Mouse (Mus musculus) urinary bladder, postnatal 14 days (tissue): ENCODE data around the gene Kank4.
"Not testable (repeated sequence)": the region's sequence is repeated elsewhere in the genome, so short reads cannot be mapped to it uniquely, and the experiment has no call there.

Experiments used
- DNase-seq: peaks from one replicate; pipeline ENCODE4 v3.0.0; 2021; ENCODE audit warnings: low spot score

Gene Kank4

DNA sequence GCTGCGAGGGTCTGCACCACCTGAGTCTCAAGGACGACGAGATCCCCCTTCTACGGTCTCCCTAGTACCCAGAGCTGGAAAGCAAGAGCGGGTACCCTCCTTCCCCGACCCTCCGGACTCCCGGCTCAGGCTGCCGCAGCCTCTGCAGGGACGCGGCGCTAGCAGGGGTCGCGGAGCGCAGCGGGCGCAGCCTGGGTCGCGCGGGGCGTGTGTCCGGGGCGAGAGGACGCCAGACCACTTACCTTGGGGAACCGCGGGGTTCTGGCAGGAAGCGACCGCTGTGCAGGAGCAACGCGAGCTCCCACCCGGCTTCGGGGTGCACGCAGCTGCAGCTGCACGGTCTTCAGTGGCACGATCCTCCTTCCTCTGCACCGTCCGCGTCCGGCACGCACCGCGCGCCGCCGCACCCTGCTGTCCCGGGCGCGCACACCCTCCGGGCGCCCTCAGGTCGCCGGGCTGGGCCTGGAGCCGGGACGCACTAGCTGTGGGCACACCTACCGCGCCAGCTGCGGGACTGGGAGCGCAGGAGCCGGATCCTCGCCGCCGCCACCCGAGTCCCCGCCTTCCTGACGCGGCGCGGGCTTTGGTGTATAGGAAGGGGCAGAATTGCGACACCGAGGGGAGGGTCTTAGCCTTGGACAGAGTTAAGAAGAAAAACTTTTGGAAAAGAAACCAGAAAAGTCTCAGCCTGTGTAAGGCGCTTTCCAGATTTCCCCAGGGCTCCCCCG is at the start of gene Kank4:
Gene Kank4 (minus strand): TSS at position 354 of the 728 bp plus-strand sequence.
- peak; percentile 59 for DNase-seq

DNA sequence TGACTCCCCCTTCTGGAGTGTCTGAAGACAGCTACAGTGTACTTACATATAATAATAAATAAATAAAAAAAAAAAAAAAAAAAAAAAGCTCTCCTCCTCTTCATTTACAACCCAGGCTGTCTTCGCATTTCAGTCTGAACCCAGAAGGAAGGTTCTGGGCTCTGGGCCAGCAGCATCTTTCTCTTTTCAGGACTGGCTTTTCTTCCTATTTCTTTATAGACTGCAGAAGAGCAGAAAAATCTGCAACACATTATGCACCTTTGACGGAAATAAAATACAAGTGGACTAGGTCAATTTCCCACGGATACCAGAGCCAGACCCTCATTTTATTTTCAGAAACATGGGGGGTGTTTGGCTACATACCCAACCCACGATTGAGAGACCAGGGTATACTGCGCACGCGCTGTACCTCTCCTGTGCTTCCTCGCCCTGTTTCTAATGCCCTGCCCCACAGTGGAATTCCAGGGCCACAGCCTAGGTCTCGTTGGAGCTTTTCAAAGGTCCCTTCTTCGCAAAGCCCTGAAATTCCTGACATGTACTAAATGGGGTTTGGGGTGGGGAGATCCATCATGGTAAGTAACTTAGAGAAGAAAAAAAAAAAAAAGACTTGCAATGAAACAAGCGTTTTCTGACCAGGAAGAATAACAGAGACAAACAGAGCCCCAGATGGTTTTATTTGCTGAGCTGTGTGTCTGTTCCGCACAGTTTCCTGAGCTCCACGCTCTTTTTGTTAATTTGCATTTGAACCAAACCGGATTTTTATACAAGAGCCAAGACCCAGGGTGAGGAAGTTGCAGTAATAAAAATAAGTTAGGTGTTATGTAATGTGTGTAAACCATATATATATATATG is 48.3 kb upstream of the Kank4 start:
- no peak for DNase-seq

DNA sequence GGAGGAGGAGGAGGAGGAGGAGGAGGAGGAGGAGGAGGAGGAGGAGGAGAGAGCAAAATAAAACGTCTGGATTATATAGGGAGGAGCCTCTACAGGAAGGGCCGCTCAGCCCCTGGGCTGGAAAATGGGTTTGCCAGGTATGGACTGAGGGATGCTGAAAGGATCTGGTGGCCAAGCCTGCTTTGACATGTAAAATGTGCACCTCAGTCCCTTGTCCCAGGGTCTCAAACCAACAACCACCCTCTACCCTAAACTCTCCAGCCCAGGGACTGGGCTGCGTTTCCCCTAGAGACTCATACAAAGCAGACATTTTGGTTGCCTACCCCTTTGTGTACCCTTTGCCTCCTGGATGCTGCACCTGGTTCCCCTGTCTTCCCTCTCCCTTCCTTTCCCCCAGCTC is 47.2 kb upstream of the Kank4 start:
- DNase-seq: no peak

DNA sequence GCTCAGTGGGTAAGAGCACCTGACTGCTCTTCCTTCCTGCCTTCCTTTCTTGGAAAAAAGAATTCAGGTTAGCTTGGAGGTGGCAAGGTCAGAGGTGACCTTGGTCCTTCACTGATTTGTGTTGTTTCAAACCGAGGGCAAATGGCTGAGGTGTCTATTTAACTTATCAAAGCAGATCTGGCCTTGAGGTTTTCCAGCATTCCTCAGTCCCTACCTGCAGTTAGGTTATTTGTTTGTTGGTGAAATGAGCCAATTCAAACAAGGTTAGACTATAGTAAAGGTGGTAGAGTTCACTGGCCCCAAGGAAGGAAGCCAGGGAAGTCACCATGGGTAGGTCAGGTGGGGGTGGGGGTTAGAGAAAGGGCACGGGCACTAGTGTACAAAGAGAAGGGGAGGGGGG is 46.8 kb upstream of the Kank4 start:
- no peak for DNase-seq

DNA sequence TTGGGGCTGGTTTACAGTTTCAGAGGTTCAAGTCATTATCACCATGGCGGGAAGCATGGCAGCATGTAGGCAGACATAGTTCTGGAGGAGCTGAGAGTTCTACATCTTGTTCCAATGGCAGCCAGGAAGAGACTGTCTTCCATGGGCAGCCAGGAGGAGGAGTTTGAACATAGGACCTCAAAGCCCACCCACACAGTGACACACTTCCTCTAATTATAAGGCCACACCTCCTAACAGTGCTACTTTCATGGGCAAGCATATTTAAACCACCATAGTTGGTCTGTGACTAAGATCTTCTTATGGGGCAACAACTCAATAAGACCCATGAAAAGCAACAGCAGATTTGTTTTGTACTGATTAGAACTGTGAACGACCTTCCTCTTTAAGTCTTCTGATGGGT is 46.1 kb upstream of the Kank4 start:
- no peak for DNase-seq

DNA sequence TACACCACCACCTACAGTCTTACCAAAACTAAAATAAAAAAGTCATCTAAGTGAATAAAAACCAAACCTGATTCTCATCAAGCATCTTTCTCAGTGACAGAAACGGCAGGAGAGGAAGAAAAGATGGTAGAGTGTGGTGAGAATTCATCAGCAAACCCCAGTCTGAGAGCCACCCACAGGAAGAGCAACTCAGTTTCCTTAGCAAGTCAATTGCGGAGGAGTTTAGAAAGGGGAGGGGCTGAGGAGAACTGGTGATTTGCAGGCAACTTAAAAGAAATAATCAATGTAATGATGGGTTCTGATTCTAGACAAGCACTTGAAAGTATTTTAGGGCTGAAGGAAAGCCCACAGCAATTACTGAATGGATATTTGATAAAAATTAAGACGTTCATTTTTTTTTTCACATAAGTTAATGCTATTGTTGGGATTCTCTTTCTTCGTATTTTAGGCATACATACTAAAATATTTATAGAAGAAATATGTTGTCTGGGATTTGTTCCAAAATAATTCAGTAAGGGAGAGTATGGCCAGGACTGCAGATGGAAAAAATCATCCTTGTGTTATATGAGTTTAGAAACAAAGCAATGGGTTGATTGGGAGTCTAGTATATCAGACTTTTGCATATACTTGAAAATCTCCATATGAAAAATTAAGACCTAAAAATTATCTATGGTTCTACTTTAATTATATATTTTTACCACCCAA is 41.0 kb upstream of the Kank4 start:
- no peak for DNase-seq

DNA sequence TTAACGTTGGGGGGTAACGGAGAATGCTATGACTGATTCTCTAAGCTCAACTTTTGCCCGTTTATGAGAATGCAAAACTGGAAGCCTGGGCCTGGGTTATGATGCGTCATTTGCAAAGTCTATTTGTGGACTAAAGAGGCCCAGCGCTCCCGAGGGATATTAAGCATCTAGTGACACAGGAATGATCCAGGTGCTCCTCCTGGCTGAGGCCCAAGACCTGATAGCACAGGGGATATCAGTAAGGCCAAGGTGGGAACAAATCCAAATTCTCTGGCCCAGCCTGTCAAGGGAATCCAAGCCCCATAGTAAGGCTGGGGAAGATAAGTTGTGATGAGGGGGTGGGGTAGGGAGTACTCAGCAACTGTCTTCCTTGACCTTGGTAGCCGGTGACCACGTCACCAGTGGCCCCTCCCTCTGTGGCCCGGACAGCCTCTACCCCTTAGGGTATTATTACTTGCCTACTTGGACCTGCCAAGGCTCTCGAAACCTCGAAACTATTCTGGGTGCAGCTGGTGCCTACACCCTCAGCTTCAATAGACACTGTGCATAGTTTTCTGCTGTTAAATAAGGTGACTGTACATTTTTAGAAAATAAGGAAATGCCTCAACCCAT is 39.8 kb upstream of the Kank4 start:
- DNase-seq: no peak

DNA sequence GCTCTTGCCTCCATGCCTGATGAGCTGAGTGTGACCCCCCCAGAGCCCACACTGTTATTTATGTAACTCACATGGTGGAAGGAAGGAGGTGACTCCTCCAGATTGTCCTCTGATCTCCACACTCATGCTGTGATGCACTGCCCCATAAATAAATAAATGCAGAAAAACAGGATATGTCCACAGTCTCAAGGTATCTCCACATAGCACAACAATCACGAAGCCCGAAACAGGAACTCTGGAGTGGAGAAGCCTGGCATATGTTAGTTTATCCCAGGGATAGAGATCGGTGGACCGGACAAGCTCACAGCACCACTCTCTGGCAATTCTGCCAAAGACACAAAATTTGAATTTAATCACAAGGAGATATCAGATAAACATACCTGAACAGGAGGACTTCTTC is 36.6 kb upstream of the Kank4 start:
- no peak for DNase-seq

DNA sequence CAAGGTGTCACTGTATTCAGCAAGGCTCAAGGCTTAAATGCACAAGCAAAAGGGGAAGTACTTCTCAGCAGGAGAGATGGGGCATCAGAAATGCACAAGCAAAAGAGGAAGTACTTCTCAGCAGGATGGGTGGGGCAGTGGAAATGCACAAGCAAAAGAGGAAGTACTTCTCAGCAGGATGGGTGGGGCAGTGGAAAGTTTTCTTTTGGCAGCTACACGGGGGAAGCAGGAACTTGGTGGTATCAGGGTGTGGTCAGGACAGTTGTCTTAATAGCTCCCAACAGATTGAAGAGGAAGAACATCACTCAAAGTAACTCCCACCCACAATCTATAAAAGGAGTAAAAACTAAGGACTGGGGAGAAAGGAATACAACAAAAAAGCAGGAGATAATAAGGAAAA is 33.1 kb upstream of the Kank4 start:
- not testable (repeated sequence) for DNase-seq

DNA sequence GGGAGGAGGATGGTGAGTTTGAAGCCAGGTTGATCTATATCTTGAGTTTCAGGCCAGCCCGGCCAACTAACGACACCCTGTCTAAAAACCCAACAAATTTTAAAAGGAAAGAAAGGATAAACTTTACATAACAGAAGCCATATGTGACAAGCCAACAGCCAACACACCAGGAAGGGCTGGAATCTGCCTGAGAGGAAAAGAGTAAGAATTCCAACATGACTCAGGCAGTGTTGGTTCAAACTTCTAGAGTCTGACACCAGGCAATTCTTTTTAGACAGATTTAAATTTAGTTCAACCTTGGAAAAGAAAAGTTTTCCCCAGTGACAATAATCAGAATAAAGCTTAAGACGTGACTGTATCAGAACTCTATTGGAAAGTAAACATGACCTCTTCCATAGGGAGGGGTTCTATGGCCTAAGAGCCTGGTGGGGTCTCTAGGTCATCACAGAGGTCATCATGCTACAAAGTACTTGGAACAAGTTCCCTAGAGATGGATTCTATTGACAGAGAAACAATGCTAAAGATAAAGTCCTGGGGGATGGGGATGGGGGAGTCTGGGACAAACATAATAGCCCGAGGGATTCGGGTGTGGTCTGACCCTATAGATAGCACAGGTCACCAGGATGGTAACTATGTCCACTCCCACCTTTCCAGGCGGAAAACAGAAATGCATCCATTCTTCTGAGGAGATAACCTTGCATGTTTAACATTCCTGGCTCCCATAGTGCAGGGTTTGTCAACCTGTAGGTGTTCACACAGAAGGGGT is 30.0 kb upstream of the Kank4 start:
- DNase-seq: no peak

DNA sequence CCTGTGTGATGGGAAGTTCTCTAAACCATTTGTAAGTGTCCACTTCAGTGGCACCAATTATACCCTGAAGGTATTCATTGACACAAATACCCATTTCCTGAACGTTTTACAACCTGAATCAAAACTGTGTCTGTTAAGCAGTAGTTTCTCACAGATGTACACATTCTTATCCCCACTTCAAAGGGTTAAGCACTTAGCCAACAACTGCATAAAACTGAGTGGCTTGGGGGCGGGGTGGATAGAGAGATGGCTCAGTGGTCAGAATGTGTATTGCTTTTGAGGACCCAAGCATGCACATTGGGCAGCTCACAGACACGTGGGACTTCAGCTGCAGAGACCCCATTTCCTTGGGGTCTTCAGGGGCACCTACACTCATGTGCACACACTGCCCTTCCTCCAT is 29.1 kb upstream of the Kank4 start:
- DNase-seq: no peak

DNA sequence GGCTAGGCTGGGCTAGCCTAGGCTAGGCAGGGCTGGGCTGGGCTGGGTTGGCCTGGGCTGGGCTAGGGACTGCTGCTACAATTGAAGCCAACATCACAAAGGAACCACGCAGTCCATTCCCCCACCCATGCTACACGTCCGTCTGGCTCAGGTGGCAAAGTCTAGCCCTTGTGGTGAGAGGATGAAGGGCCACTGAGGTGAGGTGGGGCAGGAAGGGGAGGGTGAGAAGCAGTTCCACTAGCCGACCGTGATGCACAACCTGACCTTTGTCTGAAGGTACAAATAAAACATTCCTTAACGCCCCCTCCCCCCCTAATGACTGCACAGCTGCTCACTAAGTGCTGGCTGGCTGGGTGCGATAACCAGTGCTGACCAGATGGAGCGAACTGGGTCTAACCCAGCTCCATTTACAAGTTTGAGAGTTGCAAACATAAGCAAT is 28.4 kb upstream of the Kank4 start:
- DNase-seq: no peak

DNA sequence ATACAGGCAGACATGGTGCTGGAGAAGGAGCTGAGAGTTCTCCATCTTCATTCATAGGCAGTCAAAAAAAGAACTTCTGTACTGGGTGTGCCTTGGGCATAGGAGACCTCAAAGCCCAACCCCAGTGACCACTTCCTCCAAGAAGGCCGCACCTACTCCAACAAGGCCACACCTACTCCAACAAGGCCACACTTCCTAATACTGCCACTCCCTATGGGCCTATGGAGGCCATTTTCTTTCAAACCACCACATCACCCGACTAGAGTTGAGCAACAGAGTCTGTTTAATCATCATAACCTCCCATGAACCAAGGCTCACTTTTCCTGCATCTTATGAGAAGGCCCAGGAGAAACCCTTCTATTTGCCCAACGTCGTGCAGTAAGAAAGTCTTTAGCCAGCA is 27.9 kb upstream of the Kank4 start:
- no peak for DNase-seq

DNA sequence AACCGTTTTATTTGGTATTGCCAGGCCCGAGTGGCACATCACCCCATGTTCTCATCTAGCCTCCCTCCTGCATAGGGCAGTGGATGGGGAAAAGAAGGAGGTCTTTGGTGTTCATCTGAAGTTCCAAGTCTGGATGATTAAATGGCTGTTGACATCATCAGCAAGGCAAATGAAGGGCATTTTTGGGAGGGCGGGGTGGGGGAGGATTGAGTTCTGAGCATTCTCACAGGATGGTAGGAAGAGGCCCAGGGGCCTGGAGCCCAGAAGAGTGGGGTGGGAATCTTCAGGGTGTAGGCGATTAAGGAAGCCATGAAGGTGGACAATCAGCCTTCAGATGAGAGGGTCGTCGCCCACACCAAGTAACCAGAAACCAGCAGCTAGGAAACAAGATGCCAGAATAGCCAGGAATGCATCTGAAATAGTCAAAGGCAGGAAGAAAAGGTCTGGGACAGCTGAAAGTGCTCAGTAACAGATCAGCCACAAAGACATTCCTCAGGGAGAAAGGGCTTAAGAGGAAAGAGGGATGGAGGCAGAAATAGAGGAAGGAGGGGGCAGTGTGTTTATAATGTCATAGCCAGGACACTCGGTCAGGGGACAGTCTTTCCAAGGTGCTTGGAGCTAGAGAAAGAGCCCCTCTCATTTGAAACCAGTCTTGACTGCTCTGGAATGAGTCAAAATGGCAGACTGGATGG is 26.7 kb upstream of the Kank4 start:
- DNase-seq: no peak

DNA sequence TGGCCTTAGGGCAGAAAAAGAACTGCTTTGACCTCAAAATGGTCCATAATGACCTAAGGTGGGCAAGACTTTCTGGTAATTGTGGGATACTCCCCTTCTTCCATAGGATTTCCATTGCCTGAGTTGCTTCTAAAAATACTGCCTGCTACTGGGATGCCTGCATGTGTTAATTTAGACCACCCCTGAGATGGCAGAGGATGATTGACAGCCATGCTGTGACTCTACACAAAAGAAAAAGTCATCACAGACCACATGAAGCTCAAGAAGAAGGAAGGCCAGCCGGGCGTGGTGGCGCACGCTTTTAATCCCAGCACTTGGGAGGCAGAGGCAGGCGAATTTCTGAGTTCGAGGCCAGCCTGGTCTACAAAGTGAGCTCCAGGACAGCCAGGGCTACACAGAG is 23.9 kb upstream of the Kank4 start:
- DNase-seq: not testable (repeated sequence)

DNA sequence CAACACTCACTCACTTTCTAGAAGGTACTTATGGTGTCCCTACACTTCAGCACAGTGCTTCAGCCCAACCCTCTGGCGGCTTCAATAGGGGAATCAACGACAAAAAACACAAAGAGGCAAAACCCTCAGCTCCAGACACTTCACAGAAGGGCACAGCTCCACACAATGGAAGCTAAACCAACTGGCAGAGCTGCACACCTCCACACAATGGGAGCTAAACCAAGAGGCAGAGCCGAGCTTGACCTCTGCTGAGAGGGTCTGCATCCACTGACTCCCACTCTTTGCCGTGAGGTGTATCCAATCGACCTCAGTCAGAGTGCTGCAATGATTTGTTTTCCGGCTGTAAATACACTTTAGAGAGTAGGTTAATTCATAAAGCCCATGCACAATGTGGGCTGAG is 23.2 kb upstream of the Kank4 start:
- DNase-seq: no peak

DNA sequence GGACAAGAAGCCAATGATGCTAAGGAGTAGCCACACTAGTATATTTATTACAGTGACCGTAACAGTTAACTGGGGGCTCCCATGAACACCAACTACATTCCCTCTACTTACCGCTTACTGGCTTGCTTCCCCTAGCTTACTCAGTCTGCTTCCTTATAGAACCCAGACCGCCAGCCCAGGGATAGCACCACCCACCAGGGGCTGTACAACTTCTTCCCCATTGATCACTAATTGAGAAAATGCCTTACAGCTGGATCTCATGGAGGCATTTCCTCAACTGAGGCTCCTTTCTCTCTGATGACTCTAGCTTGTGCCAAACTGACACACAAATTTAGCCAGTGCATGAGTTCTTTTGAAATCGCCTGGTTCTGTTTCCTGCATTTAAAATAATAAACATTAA is 21.6 kb upstream of the Kank4 start:
- DNase-seq: no peak

DNA sequence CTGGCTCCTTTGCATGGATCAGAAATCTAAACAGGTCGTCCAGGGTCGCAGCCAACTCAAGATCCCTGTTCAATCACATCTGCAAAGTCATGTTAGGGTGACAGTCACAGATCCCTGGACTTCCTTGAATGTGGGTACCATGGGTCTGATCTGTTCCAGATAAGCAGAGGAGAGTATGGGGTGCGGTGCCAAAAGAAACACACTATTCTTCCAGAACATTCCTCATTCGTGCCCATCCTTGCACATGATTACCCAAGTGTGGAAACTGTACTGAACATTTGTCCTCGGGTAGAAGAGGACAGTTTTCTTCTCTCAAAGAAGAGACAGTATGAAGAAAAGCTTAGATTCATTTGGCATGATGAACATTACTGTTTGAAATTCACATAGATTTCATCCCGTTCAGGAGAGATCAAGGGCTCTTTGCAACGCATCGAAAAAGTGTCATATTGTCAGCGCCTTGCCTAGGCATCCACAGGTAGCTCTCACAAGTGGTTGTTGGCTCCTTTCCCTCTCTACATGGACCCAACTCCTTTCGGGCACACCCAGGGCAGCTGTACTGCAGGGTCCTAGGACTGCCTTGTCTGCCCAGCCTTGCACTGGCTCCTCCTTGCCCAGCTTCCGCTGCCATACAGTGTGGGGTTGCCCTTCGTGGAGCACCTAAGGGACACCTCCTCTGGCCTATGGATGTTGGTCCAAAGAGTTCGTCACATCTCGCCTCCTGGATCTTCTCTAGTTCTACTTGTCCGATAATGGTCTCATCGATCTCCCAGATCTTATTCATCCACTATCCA is 20.6 kb upstream of the Kank4 start:
- DNase-seq: no peak

DNA sequence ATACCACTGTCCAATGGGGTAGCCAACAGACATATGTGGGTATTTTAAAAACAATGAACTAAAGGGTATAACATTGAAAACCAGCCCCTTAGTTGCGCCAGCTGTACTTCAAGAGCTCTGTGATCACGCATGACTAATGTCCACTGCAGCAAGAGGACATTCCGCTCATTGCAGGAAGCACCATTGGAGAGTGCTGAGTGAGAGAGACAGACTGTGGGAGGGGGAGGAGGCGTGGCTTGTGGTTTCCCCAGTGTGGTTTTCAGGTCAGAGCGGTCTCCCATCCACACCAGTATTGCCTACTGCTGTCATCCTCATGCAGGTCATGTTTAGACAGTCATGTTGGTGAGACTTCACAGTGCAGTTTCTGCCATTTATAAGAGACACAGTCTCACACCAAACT is 19.2 kb upstream of the Kank4 start:
- no peak for DNase-seq

DNA sequence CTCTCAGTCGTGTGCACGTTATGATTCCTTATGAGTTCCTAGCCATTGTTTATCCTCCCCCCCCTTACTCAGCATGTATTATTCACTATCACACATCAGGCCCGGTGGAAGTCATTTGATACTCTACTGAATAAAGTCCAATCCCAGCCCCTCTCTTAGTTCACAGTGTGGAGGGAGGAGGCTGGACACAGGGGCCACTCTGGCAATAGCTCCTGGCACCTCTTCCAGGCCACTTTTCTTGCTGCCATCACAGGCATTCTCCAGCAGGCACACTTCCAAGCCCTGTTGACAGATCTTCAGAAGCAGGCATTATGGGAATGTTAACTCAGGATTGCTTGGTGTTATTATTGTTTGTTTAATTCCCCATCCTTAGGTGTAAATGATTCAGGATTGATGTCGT is 17.4 kb upstream of the Kank4 start:
- DNase-seq: no peak
